Mouse (Mus musculus) megakaryocyte, embryonic 14.5 days (primary cell): ENCODE measurements around the gene Col1a1. TPM values are rescaled to one million over a fixed set of nuclear protein-coding genes. Genes with fewer than 3 reads are reported as not detected.
A peak's percentile ranks its signal among the peaks of the same experiment; 100 is the strongest.
"Not testable (repeated sequence)": the region's sequence is repeated elsewhere in the genome, so short reads cannot be mapped to it uniquely, and the experiment has no call there.

Experiments
- H3K27me3 ChIP-seq: replicated peaks from 2 replicates; pipeline ENCODE3; 2012; ENCODE audit warnings: inconsistent platforms
- H3K36me3 ChIP-seq: replicated peaks from 2 replicates; pipeline ENCODE3; 2012; ENCODE audit warnings: low read length, inconsistent platforms, mixed read lengths
- H3K4me1 ChIP-seq: 2 replicates; pipeline ENCODE4 v1.6.1; 2012; ENCODE audit warnings: inconsistent platforms
- H3K4me3 ChIP-seq: replicated peaks from 2 replicates; pipeline ENCODE3; 2012; ENCODE audit warnings: moderate library complexity, mild to moderate bottlenecking, inconsistent platforms
- H3K9me3 ChIP-seq: 2 replicates; pipeline ENCODE4 v1.6.1; 2012; ENCODE audit warnings: inconsistent platforms
- FLI1 ChIP-seq: IDR thresholded peaks from 2 replicates; pipeline ENCODE4 v1.6.1; 2012; ENCODE audit warnings: low read length, inconsistent platforms, mixed read lengths
- GATA1 ChIP-seq: IDR thresholded peaks from 3 replicates; pipeline ENCODE4 v1.6.1; 2012; ENCODE audit warnings: mixed read lengths, low read length, inconsistent platforms, borderline replicate concordance
- polyA plus RNA-seq: library from polyadenylated mRNA; stranded (reverse); fragments of >175 nt; gene quantifications from 2 replicates; pipeline ENCODE4 v1.2.3, GENCODE M21; 2012; ENCODE audit warnings: low replicate concordance; ENCODE audit not compliant: insufficient read depth

Col1a1 gene
- polyA plus RNA-seq, 1 experiment: not detected

GRCm38 (mm10) chr11:94945236-94945635 lies 9.2 kb downstream of the Col1a1 start:
- peaks cover 96% of the 10 kb centered on the region for H3K27me3 ChIP-seq
- peaks cover 17% of the 10 kb centered on the region; the same call in 1 of the 2 replicates for H3K4me1 ChIP-seq
- TF ChIP-seq FLI1 (no peak), GATA1 (no peak)
- no peaks in the 10 kb centered on the region for H3K36me3 ChIP-seq
- H3K4me3 ChIP-seq: no peak overlapping the region
- H3K9me3 ChIP-seq: no peaks in the 10 kb centered on the region

- Histone ChIP-seq H3K9me3 (peaks cover 7% of the 10 kb centered on the region; the same call in 1 of the 2 replicates), H3K4me1 (no peaks in the 10 kb centered on the region), H3K4me3 (no peak overlapping the region), H3K36me3 (no peaks in the 10 kb centered on the region), H3K27me3 (peaks cover 84% of the 10 kb centered on the region)
- TF ChIP-seq FLI1 (no peak), GATA1 (no peak)
Measured at GRCm38 (mm10) chr11:94952169-94952568, 16.1 kb downstream of the Col1a1 start.

GRCm38 (mm10) chr11:94955103-94955502 lies 19.1 kb downstream of the Col1a1 start:
- peaks cover 7% of the 10 kb centered on the region; the same call in 1 of the 2 replicates for H3K9me3 ChIP-seq
- TF ChIP-seq GATA1: no peak
- TF ChIP-seq FLI1: no peak
- no peak overlapping the region for H3K4me3 ChIP-seq
- no peaks in the 10 kb centered on the region for H3K36me3 ChIP-seq
- H3K27me3 ChIP-seq: peaks cover 80% of the 10 kb centered on the region
- H3K4me1 ChIP-seq: peaks cover 10% of the 10 kb centered on the region

GRCm38 (mm10) chr11:94957693-94958064 lies 21.7 kb downstream of the Col1a1 start:
- no peaks in the 10 kb centered on the region for H3K9me3 ChIP-seq
- H3K4me3 ChIP-seq: no peak overlapping the region
- H3K36me3 ChIP-seq: no peaks in the 10 kb centered on the region
- H3K4me1 ChIP-seq: peaks cover 10% of the 10 kb centered on the region
- TF ChIP-seq FLI1: no peak
- no peak for TF ChIP-seq GATA1
- peaks cover 70% of the 10 kb centered on the region for H3K27me3 ChIP-seq

- Histone ChIP-seq H3K36me3 (no peaks in the 10 kb centered on the region), H3K9me3 (no peaks in the 10 kb centered on the region), H3K4me3 (no peak overlapping the region), H3K27me3 (peaks cover 71% of the 10 kb centered on the region), H3K4me1 (peaks cover 10% of the 10 kb centered on the region)
- TF ChIP-seq GATA1: no peak
- TF ChIP-seq FLI1: no peak
Measured at GRCm38 (mm10) chr11:94958065-94958858, 22.2 kb downstream of the Col1a1 start.

- H3K4me1 ChIP-seq: peaks cover 14% of the 10 kb centered on the region
- H3K9me3 ChIP-seq: no peaks in the 10 kb centered on the region
- peaks cover 59% of the 10 kb centered on the region for H3K27me3 ChIP-seq
- H3K36me3 ChIP-seq: no peaks in the 10 kb centered on the region
- no peak overlapping the region for H3K4me3 ChIP-seq
- TF ChIP-seq FLI1 (no peak), GATA1 (no peak)
Measured at GRCm38 (mm10) chr11:94962534-94963101, 26.6 kb downstream of the Col1a1 start.

GRCm38 (mm10) chr11:94967419-94967818 lies 31.4 kb downstream of the Col1a1 start, which contains the start of gene Hils1:
Gene Hils1 (plus strand): TSS chr11:94967593.
- Histone ChIP-seq H3K9me3 (no peaks in the 10 kb centered on the region), H3K4me1 (peaks cover 27% of the 10 kb centered on the region), H3K4me3 (no peak within 1 kb of the TSS), H3K27me3 (peaks cover 74% of the 10 kb centered on the region), H3K36me3 (no peaks in the 10 kb centered on the region)
- TF ChIP-seq GATA1: no peak

- H3K4me3 ChIP-seq: no peak overlapping the region
- peaks cover 28% of the 10 kb centered on the region for H3K4me1 ChIP-seq
- no peaks in the 10 kb centered on the region for H3K9me3 ChIP-seq
- TF ChIP-seq FLI1 (no peak), GATA1 (no peak)
- H3K36me3 ChIP-seq: no peaks in the 10 kb centered on the region
- peaks cover 69% of the 10 kb centered on the region for H3K27me3 ChIP-seq
Measured at GRCm38 (mm10) chr11:94968187-94968586, 32.2 kb downstream of the Col1a1 start.

GRCm38 (mm10) chr11:94969709-94970108 lies 33.7 kb downstream of the Col1a1 start:
- Histone ChIP-seq H3K27me3 (peaks cover 60% of the 10 kb centered on the region), H3K4me1 (peaks cover 31% of the 10 kb centered on the region)
- H3K4me3 ChIP-seq, H3K36me3 ChIP-seq, H3K9me3 ChIP-seq: not testable (repeated sequence)

- TF ChIP-seq GATA1 (no peak), FLI1 (no peak)
- Histone ChIP-seq H3K4me1 (peaks cover 36% of the 10 kb centered on the region), H3K9me3 (no peaks in the 10 kb centered on the region), H3K36me3 (no peaks in the 10 kb centered on the region), H3K27me3 (peaks cover 62% of the 10 kb centered on the region), H3K4me3 (peak overlapping the region; percentile 23)
Measured at GRCm38 (mm10) chr11:94970210-94970943, 34.4 kb downstream of the Col1a1 start.
